Mouse (Mus musculus) A20 (cell line): ENCODE data around the gene Pald1.

Source experiments
- DNase-seq: peaks from one replicate; pipeline ENCODE4 v3.0.0-alpha.2; 2011; ENCODE audit warnings: low read depth, low spot score

Pald1 gene

GRCm38 (mm10) chr10:61370273-61370979, 12.9 kb downstream of the Pald1 start:
- DNase-seq = no peak

DNA sequence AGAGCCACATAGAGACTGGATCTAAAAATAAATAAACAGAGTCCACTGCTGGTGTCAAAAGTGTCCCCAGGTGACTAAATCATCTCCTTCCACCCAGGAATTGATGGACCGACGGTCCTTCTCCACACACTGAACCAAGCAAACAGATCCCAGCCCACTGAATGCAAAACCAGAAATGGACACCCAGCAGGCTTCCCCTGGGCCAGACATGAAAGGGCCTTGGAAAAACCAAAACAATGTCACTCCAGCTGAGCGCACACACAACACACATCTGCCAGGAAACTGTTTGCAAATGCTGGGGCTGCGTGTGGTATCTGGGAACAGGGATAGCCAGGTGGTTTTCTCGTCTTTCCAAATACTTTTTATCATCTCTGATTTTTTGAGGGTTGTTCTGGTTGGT, 13.6 kb downstream of the Pald1 start:
- DNase-seq = no peak

DNA sequence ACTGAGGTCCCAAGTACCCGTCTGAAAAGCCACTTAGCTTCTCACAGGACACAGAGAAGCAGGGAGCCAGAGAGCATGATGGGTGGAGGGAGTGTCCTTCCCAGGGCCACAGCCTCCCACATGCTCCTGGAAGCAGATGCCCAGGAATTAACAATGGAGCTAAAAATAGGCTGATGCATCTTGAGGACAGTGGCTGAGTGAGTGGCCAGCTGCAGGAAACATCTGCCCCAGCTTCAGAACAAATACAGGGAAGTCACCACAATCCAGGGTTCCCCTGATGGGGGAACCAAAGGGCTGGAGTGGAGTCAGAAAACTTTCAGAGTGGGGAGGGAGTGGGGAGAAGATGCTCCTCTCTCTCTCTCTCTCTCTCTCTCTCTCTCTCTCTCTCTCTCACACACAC, 17.4 kb downstream of the Pald1 start:
- DNase-seq = no peak

DNA sequence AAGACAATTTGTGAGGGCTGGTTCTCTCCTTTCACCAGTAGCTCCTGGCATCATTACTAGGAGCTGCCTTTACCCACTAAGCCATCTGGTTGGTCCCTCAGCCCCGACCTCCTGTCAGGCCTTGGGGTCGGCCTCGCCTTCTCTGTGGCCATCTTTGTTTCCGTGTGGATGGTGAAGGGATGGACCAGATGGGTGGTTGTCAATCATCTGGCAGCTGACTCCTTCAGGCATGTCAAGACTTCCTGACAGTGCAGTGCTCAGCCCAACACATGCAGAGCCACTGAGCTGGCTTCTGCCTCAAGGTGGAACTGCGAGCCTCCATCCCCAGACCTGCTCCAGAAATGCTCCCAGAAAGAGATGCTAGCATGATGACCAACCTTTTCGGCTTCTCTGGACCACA, 18.9 kb downstream of the Pald1 start:
- no peak for DNase-seq

- no peak for DNase-seq
Observed at GRCm38 (mm10) chr10:61362992-61363391, 20.3 kb downstream of the Pald1 start.

- no peak for DNase-seq
Observed at GRCm38 (mm10) chr10:61362483-61362882, 20.8 kb downstream of the Pald1 start.

- DNase-seq = no peak
Observed at GRCm38 (mm10) chr10:61360667-61361066, 22.7 kb downstream of the Pald1 start.

- no peak for DNase-seq
Observed at GRCm38 (mm10) chr10:61359411-61359810, 23.9 kb downstream of the Pald1 start.

- no peak for DNase-seq
Observed at GRCm38 (mm10) chr10:61357658-61358057, 25.7 kb downstream of the Pald1 start.

GRCm38 (mm10) chr10:61356568-61356967, 26.8 kb downstream of the Pald1 start:
- DNase-seq = no peak

DNA sequence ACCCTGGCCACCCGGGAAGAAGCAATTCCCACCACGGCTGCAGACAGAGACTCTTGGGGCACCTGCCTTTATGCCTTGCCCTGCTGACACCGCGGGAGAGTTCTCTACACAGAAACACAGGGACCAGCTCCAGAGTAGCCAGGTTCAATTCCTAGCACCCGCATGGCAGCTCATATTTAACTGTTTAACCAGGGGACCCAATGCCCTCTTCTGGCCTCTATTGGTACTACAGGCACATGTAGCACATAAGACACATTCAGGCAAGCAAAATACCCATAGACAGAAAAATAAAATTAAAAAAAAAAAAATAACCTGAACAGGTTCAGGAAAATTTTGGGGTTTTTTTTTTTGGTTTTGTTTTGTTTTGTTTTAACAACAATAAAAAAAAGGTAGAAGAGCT, 27.2 kb downstream of the Pald1 start:
- peak; percentile 60 for DNase-seq

DNA sequence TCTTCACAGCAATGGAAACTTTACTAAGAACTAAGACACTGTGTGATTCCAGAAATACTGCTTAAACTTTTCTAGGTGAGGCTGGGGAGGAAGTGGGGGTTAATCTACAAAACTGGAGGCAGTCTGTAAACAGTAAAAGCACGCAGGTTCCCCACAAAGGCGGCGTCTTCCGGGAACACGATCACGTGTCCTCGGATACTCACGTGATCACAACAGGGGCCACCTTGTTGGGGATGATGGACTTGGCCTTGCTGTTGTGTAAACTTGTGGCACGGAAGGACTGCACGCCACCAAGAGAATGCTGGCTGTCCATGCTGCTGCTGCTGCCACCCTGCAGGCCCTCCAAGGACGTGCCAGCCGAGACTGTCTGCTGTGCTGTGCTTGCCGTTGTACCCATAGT, 27.7 kb downstream of the Pald1 start:
- no peak for DNase-seq

- peak; percentile 68 for DNase-seq
Observed at GRCm38 (mm10) chr10:61351216-61351615, 32.1 kb downstream of the Pald1 start.

DNA sequence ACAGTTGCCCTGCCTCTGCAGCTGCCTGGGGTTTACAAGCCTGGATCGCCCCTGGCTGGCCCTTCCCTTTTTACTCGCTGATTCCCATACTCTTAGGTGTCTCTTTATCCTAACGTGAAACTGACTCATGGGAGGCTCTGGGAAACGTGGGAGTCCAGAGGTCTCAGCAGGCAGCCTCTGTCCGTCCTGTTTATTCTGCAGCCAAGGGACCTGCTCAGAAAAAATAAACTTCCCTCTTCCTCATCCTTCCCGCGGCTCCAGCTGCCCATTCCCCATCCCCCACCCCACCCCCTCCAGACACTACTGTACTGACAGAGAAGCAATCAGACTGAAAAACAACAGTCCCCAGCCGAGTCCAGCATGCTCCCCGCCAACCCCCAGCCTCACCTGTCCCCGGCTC, 37.0 kb downstream of the Pald1 start:
- DNase-seq = no peak

DNA sequence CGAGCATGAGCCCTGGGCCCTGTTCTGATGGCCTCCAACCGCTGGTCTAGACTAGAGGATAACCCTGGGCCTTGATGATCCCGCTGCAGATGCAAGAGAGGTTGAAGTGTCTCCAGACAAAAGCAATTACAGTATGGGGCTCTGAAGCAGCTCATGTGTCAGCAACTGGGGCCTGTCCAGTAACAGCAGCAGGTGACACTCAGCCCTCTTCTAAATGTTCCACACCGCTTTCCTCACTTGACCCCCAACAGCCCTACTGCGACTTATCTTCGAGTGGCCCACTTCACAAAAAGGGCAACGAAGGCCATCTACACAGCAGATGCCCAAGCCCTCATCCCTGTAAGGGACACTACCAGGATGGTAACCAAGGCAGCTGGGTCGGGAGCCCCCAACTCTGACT, 38.2 kb downstream of the Pald1 start:
- no peak for DNase-seq

GRCm38 (mm10) chr10:61343950-61344349, 39.4 kb downstream of the Pald1 start:
- DNase-seq = peak; percentile 65

DNA sequence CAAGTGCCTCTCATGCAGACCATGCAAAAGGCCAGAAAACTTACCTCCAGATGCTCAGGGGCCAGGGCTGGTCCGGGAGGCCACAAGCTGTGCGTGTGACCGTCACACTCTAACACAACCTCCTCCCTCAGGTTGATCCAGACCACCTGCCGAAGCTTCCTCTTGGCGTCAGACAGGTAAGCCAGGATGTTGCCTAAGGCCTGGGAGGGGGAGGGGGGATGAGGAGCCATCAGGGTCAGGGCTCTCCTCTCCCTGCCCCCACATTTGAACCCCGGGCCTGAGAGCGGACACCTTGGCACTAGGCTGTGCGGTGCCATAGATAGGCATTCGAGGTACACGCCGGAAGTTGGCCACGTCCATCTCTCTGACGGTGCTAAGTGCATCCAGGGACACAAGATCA, 40.6 kb downstream of the Pald1 start:
- no peak for DNase-seq

- DNase-seq = peak; percentile 51
Observed at GRCm38 (mm10) chr10:61341557-61341956, 41.8 kb downstream of the Pald1 start.

- DNase-seq = no peak
Observed at GRCm38 (mm10) chr10:61341045-61341444, 42.3 kb downstream of the Pald1 start.

- DNase-seq = no peak
Observed at GRCm38 (mm10) chr10:61340247-61340646, 43.1 kb downstream of the Pald1 start.

DNA sequence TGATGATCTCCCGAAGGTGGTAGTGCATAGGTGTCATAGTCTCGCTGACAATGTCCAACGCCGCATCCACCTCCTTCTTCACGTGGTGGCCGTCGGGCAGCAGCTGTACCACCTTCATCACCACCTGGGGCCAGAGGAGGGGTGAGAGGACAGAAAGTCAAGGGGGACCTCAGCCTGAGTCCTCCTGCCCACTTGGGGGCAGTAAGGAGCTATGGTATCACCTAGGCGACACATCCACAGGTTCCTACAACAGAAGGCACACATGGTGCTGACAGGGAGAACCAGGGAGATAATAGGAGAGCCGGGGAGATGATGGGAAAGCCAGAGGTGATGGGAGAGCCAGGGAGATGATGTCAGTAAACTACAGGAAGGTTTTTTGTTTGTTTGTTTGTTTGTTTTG, 44.1 kb downstream of the Pald1 start:
- peak; percentile 50 for DNase-seq

GRCm38 (mm10) chr10:61337665-61338064, 45.7 kb downstream of the Pald1 start:
- peak; percentile 25 for DNase-seq

GRCm38 (mm10) chr10:61336592-61336991, 46.7 kb downstream of the Pald1 start:
- no peak for DNase-seq

DNA sequence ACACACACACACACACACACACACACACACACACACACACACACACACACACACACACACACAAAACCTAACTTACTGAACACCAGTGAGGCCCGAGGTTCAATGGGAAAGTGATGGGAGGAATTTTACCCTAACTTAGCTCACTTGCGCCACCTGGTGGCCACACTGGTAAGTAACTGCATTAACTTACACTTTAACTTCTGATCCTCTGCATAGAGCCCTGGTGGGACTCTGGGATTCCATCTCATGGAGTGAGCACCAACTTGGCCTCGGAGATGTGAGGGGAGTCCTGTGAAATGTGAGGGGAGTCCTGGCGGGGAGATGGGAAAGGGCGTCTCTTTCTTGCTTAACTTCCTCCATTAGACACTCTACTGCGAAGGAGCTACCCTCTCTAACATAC, 47.2 kb downstream of the Pald1 start:
- DNase-seq = peak; percentile 70
